Mouse (Mus musculus): ENCODE measurements around the gene Med15.
A peak's percentile ranks its signal among the peaks of the same experiment; 100 is the strongest.

Gene Med15

GRCm38 (mm10) chr16:17732021-17732420 lies 670 bp downstream of the Med15 start:
- no peak for DNase-seq (ENCODE audit: low spot score)

- DNase-seq (ENCODE audit: low spot score): no peak
Measured at GRCm38 (mm10) chr16:17729974-17730373, 2.7 kb downstream of the Med15 start.

DNA sequence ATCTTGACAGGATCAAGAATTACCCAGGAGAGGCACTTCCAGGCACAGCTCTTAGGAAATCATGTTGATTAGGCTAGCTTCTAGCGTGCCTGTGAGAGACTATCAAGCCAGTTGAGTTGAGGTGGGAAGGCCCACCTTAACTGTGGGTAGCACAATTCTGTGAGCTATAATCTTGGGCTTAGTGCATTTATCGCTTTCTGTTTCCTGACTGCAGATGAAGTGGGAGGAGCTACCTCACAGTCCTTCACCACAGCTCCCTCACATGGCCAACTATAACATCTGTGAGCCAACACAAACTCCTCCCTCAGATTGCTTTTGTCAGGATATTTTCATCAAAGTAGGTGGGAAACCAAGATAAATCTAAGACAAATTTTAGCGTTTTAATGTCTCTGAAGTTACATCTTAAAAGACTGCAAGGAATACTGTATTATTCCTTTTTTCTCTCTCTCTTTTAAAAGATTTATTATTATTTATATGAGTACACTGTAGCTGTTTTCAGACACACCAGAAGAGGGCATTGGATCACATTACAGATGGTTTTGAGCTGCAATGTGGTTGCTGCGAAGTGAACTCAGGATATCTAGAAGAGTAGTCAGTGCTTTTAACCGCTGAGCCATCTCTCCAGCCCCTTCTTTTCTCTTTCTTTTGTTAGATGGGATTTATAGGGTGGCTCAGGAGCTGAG lies 5.4 kb downstream of the Med15 start:
- no peak for DNase-seq (ENCODE audit: low spot score)

DNA sequence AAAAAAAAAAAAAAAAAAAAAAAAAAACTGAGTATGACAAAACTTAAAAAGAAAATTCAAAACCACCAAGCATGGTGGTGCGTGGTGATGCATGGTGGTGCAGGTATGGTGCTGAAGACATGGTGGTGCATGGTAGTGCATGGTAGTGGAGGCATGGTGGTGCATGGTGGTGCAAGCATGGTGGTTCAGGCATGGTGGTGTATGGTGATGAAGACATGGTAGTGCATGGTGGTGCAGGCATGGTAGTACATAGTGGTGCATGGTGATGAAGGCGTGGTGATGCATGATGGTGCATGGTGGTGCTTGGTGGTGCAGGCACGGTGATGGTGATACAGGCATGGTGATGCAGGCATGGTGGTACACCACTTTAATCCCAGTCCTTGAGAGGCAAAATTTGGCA lies 8.2 kb downstream of the Med15 start:
- no peak for DNase-seq (ENCODE audit: low spot score)

- no peak for DNase-seq (ENCODE audit: low spot score)
Measured at GRCm38 (mm10) chr16:17723325-17723626, 9.4 kb downstream of the Med15 start.

- DNase-seq (ENCODE audit: low spot score): peak; percentile 68
Measured at GRCm38 (mm10) chr16:17722461-17723324, 10.0 kb downstream of the Med15 start.

- DNase-seq (ENCODE audit: low spot score): no peak
Measured at GRCm38 (mm10) chr16:17721822-17722460, 10.8 kb downstream of the Med15 start.

- no peak for DNase-seq (ENCODE audit: low spot score)
Measured at GRCm38 (mm10) chr16:17721114-17721808, 11.4 kb downstream of the Med15 start.

DNA sequence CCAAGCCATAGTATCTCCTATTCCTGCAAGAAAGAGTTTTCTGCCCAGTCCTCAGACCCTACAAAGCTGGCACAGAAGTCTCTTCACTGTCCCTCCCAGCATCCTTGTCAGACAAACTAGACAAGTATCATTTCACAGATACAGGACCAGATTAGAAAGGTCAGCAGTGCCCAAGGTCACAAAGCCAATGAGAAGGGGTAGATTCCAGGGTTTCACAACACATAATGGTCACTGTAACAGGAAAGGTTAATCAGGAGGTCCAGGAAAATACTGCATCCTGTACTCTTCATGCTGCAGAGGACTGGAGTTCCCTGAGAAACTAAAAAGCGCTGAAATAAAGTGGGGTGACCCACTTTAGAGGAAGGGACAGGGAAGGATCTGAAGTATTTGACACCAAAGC lies 14.9 kb downstream of the Med15 start:
- no peak for DNase-seq (ENCODE audit: low spot score)

- DNase-seq (ENCODE audit: low spot score): no peak
Measured at GRCm38 (mm10) chr16:17707541-17707940, 25.1 kb downstream of the Med15 start.

DNA sequence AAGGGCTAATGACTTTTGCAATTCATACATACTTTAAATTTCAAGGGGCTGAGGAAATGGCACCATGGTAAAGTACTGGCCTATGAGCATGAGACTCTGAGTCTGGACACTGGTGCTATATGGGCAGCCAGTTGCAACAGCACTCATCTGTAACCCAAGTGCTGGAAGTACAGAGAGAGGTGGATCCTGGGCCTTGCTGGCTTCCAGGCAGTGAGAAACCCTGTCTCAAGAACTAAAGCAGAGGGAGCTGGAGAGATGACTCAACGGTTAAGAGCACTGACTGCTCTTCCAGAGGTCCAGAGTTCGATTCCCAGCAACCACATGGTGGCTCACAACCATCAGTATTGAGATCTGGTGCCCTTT lies 31.7 kb downstream of the Med15 start:
- no peak for DNase-seq (ENCODE audit: low spot score)

DNA sequence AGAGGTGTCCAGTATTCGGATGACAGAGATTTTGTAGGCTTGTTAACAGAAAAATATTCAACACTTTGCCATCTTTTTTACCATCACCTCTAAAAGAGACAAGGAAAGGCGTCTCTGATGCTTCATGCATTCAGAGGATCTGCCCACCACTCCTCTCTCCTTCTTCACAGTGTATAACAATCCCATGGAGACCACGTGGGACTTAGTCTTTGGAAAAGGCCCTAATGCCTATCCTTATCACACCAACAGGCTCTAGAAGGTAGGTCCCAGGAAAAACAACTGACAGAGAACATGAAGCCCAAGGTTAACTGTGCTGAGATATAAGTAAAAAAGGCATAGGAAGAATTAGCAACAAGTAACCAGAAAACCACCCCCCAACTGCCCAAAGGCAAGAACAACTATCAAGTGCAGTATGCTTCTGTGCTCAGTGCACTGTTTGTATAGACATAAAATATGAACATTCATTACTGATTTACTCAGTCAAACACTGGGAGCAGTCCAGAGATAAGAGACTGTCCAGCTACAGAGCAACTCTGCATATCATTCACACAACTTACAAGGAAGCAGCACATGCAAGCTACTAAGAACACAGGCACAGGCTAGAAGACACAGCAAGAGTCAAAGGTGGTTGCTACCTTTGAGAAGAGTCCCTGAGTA lies 32.2 kb downstream of the Med15 start:
- no peak for DNase-seq (ENCODE audit: low spot score)

- no peak for DNase-seq (ENCODE audit: low spot score)
Measured at GRCm38 (mm10) chr16:17694860-17695259, 37.8 kb downstream of the Med15 start.

DNA sequence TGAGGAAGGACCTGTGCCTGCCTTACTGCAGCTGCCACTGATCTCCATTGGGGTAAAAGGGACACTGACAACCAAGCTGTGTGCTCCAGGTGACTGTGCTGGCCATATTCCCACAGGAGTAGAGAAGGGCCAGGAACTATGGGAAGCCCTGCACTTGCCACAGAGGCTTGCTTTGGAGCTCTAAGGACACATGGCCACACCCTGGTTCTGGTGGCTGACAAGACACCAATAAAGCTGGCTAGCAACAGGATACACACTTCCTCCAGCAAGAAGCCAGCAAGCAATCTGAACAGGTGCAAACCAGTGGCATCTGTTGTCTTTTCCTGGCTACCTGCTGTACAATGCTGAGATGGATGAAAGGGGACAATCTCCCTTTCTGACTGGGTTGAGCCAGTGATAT lies 62.8 kb downstream of the Med15 start:
- no peak for DNase-seq (ENCODE audit: low spot score)

DNA sequence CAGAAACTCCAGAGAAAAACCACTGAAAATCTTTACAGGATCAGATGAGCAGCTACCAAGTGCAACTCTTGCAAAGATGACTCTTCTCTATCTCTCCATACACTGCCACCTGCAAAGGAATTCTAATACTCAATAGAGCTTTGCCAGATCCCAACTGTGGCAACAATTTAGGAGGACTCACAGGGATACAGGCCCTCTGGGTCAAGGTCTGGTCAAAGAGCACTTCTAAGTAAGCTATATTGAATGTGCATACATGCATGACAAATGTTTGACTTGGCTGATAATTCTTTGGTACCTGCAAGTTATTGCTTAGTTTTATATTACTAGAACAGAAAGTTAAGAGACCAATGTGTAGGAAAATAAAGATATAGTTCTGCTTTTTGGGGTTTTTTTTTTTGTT lies 67.1 kb downstream of the Med15 start:
- DNase-seq (ENCODE audit: low spot score): no peak

DNA sequence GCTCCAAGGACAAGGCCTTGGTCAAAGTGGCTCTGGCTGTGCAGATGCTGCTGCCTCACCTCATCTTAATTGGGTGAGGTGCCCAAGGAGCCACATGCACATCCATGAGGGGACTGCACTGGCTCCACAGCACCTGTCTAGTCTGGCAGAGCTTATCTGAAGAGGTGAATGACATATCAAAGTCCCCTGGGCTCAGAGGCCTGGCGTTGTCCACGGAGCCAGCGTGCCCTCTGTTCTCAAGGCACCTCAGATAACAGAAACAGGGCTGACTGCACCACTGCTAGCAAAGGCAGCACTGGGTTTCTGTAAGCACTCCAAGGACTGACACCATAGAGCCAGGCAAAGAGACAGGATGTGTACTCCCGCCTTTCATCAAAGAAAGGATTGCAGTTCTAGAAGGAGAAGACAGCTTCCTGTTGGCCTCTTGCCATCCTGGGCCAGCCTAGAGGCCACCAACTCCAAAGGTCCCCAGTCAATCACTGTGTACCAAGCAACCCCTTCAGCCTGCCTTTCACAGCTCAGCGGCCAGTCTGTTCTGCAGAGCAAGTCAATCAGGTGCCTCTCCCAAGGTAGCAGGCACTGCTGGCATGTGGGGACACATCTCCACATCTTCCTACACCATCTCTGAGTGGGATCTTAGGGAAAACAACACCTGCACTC lies 76.3 kb downstream of the Med15 start:
- no peak for DNase-seq (ENCODE audit: low spot score)

DNA sequence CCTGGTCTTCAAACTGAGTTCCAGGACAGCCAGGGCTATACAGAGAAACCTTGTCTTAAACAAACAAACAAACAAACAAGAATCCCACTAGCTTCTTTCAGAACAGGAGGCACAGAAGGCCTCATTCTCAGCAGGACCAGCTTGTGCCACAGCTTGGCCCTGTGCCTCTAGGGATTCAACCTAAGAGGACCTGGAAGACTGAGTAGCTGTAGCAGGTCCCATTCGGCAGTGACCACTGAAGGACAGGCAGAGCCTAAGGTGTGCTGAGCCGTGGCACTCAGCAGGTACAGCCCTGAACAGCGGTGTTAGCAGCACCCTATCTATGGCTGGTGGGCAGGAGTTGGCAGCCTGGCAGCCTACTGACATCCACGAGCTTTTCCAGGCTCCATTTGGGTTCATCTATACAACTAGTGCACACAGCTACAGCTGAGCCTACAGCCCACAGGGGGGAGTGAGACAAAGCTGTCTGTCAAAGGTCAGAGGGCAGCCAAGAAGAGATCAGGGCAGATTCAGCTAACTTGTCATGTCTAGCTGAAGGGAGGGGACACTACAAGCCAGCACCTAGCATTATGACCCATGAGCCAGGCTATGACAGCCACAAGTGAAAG lies 78.4 kb downstream of the Med15 start:
- DNase-seq (ENCODE audit: low spot score): no peak

- DNase-seq (ENCODE audit: low spot score): no peak
Measured at GRCm38 (mm10) chr16:17653601-17654000, 79.1 kb downstream of the Med15 start.

DNA sequence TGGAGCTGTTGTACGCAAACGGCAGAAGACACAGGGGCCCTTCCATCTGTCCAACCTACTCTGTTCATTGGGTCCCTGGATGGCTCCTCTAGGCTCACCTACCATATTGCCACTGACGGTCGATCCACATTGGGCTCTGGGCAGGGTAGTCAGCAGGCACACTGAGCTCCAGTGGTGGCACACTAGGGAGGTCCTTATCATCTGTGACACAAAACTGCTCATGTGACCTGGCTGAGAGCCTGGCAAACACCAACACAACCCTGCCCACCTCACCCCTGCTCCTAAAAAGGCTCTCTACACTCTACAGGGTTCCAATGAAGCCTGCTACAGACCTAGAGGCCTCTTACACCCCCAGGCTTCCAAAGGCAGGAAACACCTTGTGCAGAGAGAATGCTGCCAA lies 80.1 kb downstream of the Med15 start:
- DNase-seq (ENCODE audit: low spot score): no peak

DNA sequence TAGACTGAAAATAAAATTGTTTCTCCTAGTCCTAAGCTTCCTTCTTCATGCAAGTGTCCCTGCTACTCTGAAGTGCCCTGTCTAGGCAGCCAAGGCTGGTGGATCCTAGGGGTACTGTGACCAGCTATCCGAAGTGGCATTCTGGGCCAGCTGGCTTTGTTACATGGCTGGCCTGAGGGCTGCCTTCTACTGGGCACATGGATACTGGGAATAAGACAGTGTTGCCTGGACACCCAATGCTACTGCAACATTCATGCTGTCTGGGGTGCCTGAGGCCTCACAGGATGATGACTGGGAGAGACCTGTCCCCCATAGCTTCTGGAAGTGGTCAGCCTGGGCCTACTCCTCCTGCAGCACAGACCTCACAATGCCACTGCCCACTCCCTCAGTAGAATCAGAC lies 82.0 kb downstream of the Med15 start:
- DNase-seq (ENCODE audit: low spot score): no peak

- no peak for DNase-seq (ENCODE audit: low spot score)
Measured at GRCm38 (mm10) chr16:17649925-17650605, 82.6 kb downstream of the Med15 start.
